Mouse (Mus musculus): ENCODE results near the gene Mpz. TPM values are rescaled to one million over a fixed set of nuclear protein-coding genes. Genes with fewer than 3 reads are reported as not detected.

Mpz gene
- polyA plus RNA-seq (2012; rRNA removed): 0.16 and 0.34 TPM in 2 replicates

GRCm38 (mm10) chr1:171149974-171150760 lies at the start of gene Mpz, which contains the start of gene Sdhc:
Mpz (plus strand) TSS chr1:171150711.
Sdhc (minus strand) TSS chr1:171150603.
- H3K27ac ChIP-seq (ENCODE audit: insufficient read depth, low read length): peak within 1 kb of the TSS; percentile 90

GRCm38 (mm10) chr1:171101033-171101432 lies 49.5 kb upstream of the Mpz start:
- 51% methylated on average over 2 of the region's 2 CpGs for WGBS
- Histone ChIP-seq H3K4me3 (replicated peaks; ENCODE audit: insufficient read depth, low read depth, low read length) (no peak overlapping the region), H3K4me1 (ENCODE audit: control insufficient read depth, insufficient read depth, low read length) (no peaks in the 10 kb centered on the region), H3K27me3 (ENCODE audit: control insufficient read depth, insufficient read depth, low read length) (no peaks in the 10 kb centered on the region), H3K27ac (ENCODE audit: insufficient read depth, low read length) (no peak overlapping the region)
- TF ChIP-seq CTCF (IDR thresholded peaks at IDR 0.05; ENCODE audit: borderline replicate concordance, insufficient read depth, low read depth, low read length) (no peak), POLR2A (IDR thresholded peaks at IDR 0.05; ENCODE audit: borderline replicate concordance, insufficient read depth, low read length) (no peak)
- DNase-seq: peak in 1 of 2 experiments; percentile 17

More at GRCm38 (mm10) chr1:171149974-171150760, at the start of gene Mpz, which contains the start of gene Sdhc:
- H3K4me1 ChIP-seq (ENCODE audit: control insufficient read depth, insufficient read depth, low read length): peaks cover 4% of the 10 kb centered on the region; the same call in 1 of the 2 replicates
- H3K27me3 ChIP-seq (ENCODE audit: control insufficient read depth, insufficient read depth, low read length): no peaks in the 10 kb centered on the region
- H3K4me3 ChIP-seq (replicated peaks; ENCODE audit: insufficient read depth, low read depth, low read length): peak within 1 kb of the TSS; percentile 96
- under 1% methylated on average over 34 of the region's 34 CpGs for WGBS
- TF ChIP-seq CTCF (IDR thresholded peaks at IDR 0.05; ENCODE audit: borderline replicate concordance, insufficient read depth, low read depth, low read length) (no peak), POLR2A (IDR thresholded peaks at IDR 0.05; ENCODE audit: borderline replicate concordance, insufficient read depth, low read length) (peak; percentile 99)
- peak; percentile 94 to 96 for DNase-seq

GRCm38 (mm10) chr1:171101733-171102546 lies 48.6 kb upstream of the Mpz start:
- no peaks in the 10 kb centered on the region for H3K4me1 ChIP-seq (ENCODE audit: control insufficient read depth, insufficient read depth, low read length)
- no peak overlapping the region for H3K27ac ChIP-seq (ENCODE audit: insufficient read depth, low read length)
- WGBS: under 1% methylated on average over 40 of the region's 40 CpGs
- peak overlapping the region; percentile 77 for H3K4me3 ChIP-seq (replicated peaks; ENCODE audit: insufficient read depth, low read depth, low read length)
- TF ChIP-seq CTCF (IDR thresholded peaks at IDR 0.05; ENCODE audit: borderline replicate concordance, insufficient read depth, low read depth, low read length): peak; percentile 18; the same call in 1 of the 2 replicates
- no peak for TF ChIP-seq POLR2A (IDR thresholded peaks at IDR 0.05; ENCODE audit: borderline replicate concordance, insufficient read depth, low read length)
- DNase-seq: peak; percentile 86 to 93
- no peaks in the 10 kb centered on the region for H3K27me3 ChIP-seq (ENCODE audit: control insufficient read depth, insufficient read depth, low read length)

GRCm38 (mm10) chr1:171102547-171103177 lies 47.8 kb upstream of the Mpz start:
- H3K27me3 ChIP-seq (ENCODE audit: control insufficient read depth, insufficient read depth, low read length): no peaks in the 10 kb centered on the region
- no peaks in the 10 kb centered on the region for H3K4me1 ChIP-seq (ENCODE audit: control insufficient read depth, insufficient read depth, low read length)
- peak overlapping the region; percentile 77 for H3K4me3 ChIP-seq (replicated peaks; ENCODE audit: insufficient read depth, low read depth, low read length)
- DNase-seq: peak; percentile 81 to 90
- WGBS: 1% methylated on average over 35 of the region's 35 CpGs
- TF ChIP-seq CTCF (IDR thresholded peaks at IDR 0.05; ENCODE audit: borderline replicate concordance, insufficient read depth, low read depth, low read length) (no peak), POLR2A (IDR thresholded peaks at IDR 0.05; ENCODE audit: borderline replicate concordance, insufficient read depth, low read length) (no peak)
- H3K27ac ChIP-seq (ENCODE audit: insufficient read depth, low read length): no peak overlapping the region

GRCm38 (mm10) chr1:171103179-171103840 lies 47.2 kb upstream of the Mpz start:
- H3K27ac ChIP-seq (ENCODE audit: insufficient read depth, low read length): no peak overlapping the region
- TF ChIP-seq CTCF (IDR thresholded peaks at IDR 0.05; ENCODE audit: borderline replicate concordance, insufficient read depth, low read depth, low read length) (no peak), POLR2A (IDR thresholded peaks at IDR 0.05; ENCODE audit: borderline replicate concordance, insufficient read depth, low read length) (no peak)
- no peaks in the 10 kb centered on the region for H3K4me1 ChIP-seq (ENCODE audit: control insufficient read depth, insufficient read depth, low read length)
- 19% methylated on average over 10 of the region's 10 CpGs for WGBS
- no peaks in the 10 kb centered on the region for H3K27me3 ChIP-seq (ENCODE audit: control insufficient read depth, insufficient read depth, low read length)
- no peak for DNase-seq
- H3K4me3 ChIP-seq (replicated peaks; ENCODE audit: insufficient read depth, low read depth, low read length): no peak overlapping the region

- no peak for DNase-seq
- no peak overlapping the region for H3K4me3 ChIP-seq (replicated peaks; ENCODE audit: insufficient read depth, low read depth, low read length)
- TF ChIP-seq POLR2A (IDR thresholded peaks at IDR 0.05; ENCODE audit: borderline replicate concordance, insufficient read depth, low read length) (no peak), CTCF (IDR thresholded peaks at IDR 0.05; ENCODE audit: borderline replicate concordance, insufficient read depth, low read depth, low read length) (no peak)
- H3K27ac ChIP-seq (ENCODE audit: insufficient read depth, low read length): no peak overlapping the region
- H3K4me1 ChIP-seq (ENCODE audit: control insufficient read depth, insufficient read depth, low read length): no peaks in the 10 kb centered on the region
- WGBS: 78% methylated on average over 6 of the region's 6 CpGs
- no peaks in the 10 kb centered on the region for H3K27me3 ChIP-seq (ENCODE audit: control insufficient read depth, insufficient read depth, low read length)
These were observed 45.3 kb upstream of the Mpz start for GRCm38 (mm10) chr1:171105226-171105625.

- Histone ChIP-seq H3K27me3 (ENCODE audit: control insufficient read depth, insufficient read depth, low read length) (no peaks in the 10 kb centered on the region), H3K4me1 (ENCODE audit: control insufficient read depth, insufficient read depth, low read length) (no peaks in the 10 kb centered on the region), H3K4me3 (replicated peaks; ENCODE audit: insufficient read depth, low read depth, low read length) (no peak overlapping the region), H3K27ac (ENCODE audit: insufficient read depth, low read length) (no peak overlapping the region)
- no peak for TF ChIP-seq CTCF (IDR thresholded peaks at IDR 0.05; ENCODE audit: borderline replicate concordance, insufficient read depth, low read depth, low read length)
- TF ChIP-seq POLR2A (IDR thresholded peaks at IDR 0.05; ENCODE audit: borderline replicate concordance, insufficient read depth, low read length): no peak
- 57% methylated on average over 9 of the region's 9 CpGs for WGBS
- no peak for DNase-seq
These were observed 40.9 kb upstream of the Mpz start for GRCm38 (mm10) chr1:171109620-171110019.

All from cerebellum, adult 2 months (tissue).